Mouse (Mus musculus) bone marrow macrophage, adult 2 months (primary cell): ENCODE results near the gene Tbc1d9b. TPM values are rescaled to one million over a fixed set of nuclear protein-coding genes. Genes with fewer than 3 reads are reported as not detected.

Source experiments
- H3K27ac ChIP-seq: 2 replicates; pipeline ENCODE4 v1.5.1; 2012; ENCODE audit warnings: low read depth, low read length; ENCODE audit not compliant: insufficient read depth
- H3K4me1 ChIP-seq: 2 replicates; pipeline ENCODE4 v1.6.1; 2012; ENCODE audit warnings: low read length; ENCODE audit not compliant: control insufficient read depth, insufficient read depth
- H3K4me3 ChIP-seq: 2 replicates; pipeline ENCODE4 v1.5.1; 2012; ENCODE audit warnings: mild to moderate bottlenecking, low read length, moderate library complexity; ENCODE audit not compliant: insufficient read depth
- CTCF ChIP-seq: IDR thresholded peaks from 2 replicates; pipeline ENCODE4 v1.5.1; 2012; ENCODE audit warnings: low read depth, mild to moderate bottlenecking, low read length, moderate library complexity
- POLR2A ChIP-seq: IDR thresholded peaks from 2 replicates; pipeline ENCODE4 v1.6.1; 2012; ENCODE audit warnings: mild to moderate bottlenecking, low read depth, low read length, borderline replicate concordance
- polyA plus RNA-seq: library from polyadenylated mRNA; stranded (reverse); fragments of >200 nt; gene quantifications from 2 replicates; pipeline ENCODE4 v1.2.4, GENCODE M21; 2012; ENCODE audit not compliant: missing spikeins, insufficient read depth, insufficient read length

The Tbc1d9b gene
- polyA plus RNA-seq, 1 experiment, result 68.9 TPM

- Histone ChIP-seq H3K4me1 (peaks cover 36% of the 10 kb centered on the region), H3K4me3 (no peak overlapping the region)
These were observed 76.1 kb downstream of the Tbc1d9b start for GRCm38 (mm10) chr11:50207344-50207743.

GRCm38 (mm10) chr11:50208039-50208438, 76.8 kb downstream of the Tbc1d9b start:
- Histone ChIP-seq H3K4me1 (peaks cover 39% of the 10 kb centered on the region), H3K4me3 (peak overlapping the region; percentile 53), H3K27ac (no peak overlapping the region)
- TF ChIP-seq CTCF, result no peak
- no peak for TF ChIP-seq POLR2A

More at GRCm38 (mm10) chr11:50207344-50207743, 76.1 kb downstream of the Tbc1d9b start:
- TF ChIP-seq CTCF (no peak), POLR2A (no peak)
- no peak overlapping the region for H3K27ac ChIP-seq

- Histone ChIP-seq H3K4me1 (peaks cover 51% of the 10 kb centered on the region), H3K4me3 (peak overlapping the region; percentile 94), H3K27ac (peak overlapping the region; percentile 96)
- TF ChIP-seq POLR2A, result no peak
- TF ChIP-seq CTCF, result no peak
These were observed 78.9 kb downstream of the Tbc1d9b start for GRCm38 (mm10) chr11:50210101-50210504.

GRCm38 (mm10) chr11:50210505-50211151, 79.4 kb downstream of the Tbc1d9b start, which contains the start of the genes Sqstm1 and Mgat4b:
TSS of gene Sqstm1 (minus strand) at chr11:50210827.
TSS of gene Mgat4b (plus strand) at chr11:50210890.
- TF ChIP-seq POLR2A, result peak; percentile 43; the same call in 1 of the 2 replicates
- TF ChIP-seq CTCF, result no peak
- Histone ChIP-seq H3K4me3 (peak within 1 kb of the TSS; percentile 94), H3K27ac (peak within 1 kb of the TSS; percentile 96), H3K4me1 (peaks cover 51% of the 10 kb centered on the region)

- H3K4me1 ChIP-seq, result peaks cover 51% of the 10 kb centered on the region
- TF ChIP-seq CTCF, result no peak
- no peak for TF ChIP-seq POLR2A
- H3K4me3 ChIP-seq, result peak overlapping the region; percentile 94
- peak overlapping the region; percentile 96 for H3K27ac ChIP-seq
These were observed 80.3 kb downstream of the Tbc1d9b start for GRCm38 (mm10) chr11:50211322-50212059.

GRCm38 (mm10) chr11:50212060-50212739, 81.0 kb downstream of the Tbc1d9b start:
- peaks cover 51% of the 10 kb centered on the region for H3K4me1 ChIP-seq
- peak overlapping the region; percentile 96 for H3K27ac ChIP-seq
- no peak for TF ChIP-seq POLR2A
- TF ChIP-seq CTCF, result no peak
- H3K4me3 ChIP-seq, result 0 out of 2 replicates have a peak overlapping the region, but pooled peaks have one; percentile 8

- Histone ChIP-seq H3K27ac (peak overlapping the region; percentile 96), H3K4me3 (0 out of 2 replicates have a peak overlapping the region, but pooled peaks have one; percentile 8), H3K4me1 (peaks cover 51% of the 10 kb centered on the region)
- TF ChIP-seq CTCF, result no peak
- TF ChIP-seq POLR2A, result 0 out of 2 replicates have a peak, but pooled peaks have one; percentile 35
These were observed 81.9 kb downstream of the Tbc1d9b start for GRCm38 (mm10) chr11:50212848-50213758.

GRCm38 (mm10) chr11:50214631-50215030, 83.4 kb downstream of the Tbc1d9b start:
- TF ChIP-seq POLR2A (no peak), CTCF (no peak)
- Histone ChIP-seq H3K4me3 (no peak overlapping the region), H3K27ac (peak overlapping the region; percentile 25; the same call in 1 of the 2 replicates), H3K4me1 (peaks cover 58% of the 10 kb centered on the region)

- peaks cover 64% of the 10 kb centered on the region for H3K4me1 ChIP-seq
- no peak for TF ChIP-seq CTCF
- no peak for TF ChIP-seq POLR2A
- no peak overlapping the region for H3K27ac ChIP-seq
- no peak overlapping the region for H3K4me3 ChIP-seq
These were observed 84.4 kb downstream of the Tbc1d9b start for GRCm38 (mm10) chr11:50215633-50216032.
